Mouse (Mus musculus) right cerebral cortex, postnatal 4 days (tissue): Measurements from ENCODE around the gene Mtus2.
"Not testable (repeated sequence)": the region's sequence is repeated elsewhere in the genome, so short reads cannot be mapped to it uniquely, and the experiment has no call there.

Experiments
- DNase-seq: peaks from one replicate; pipeline ENCODE4 v3.0.0-alpha.2; 2022

Gene Mtus2

GRCm38 (mm10) chr5:148131458-148132131 is 174.5 kb downstream of the Mtus2 start:
- DNase-seq = peak; percentile 37

GRCm38 (mm10) chr5:148133448-148134060 is 176.4 kb downstream of the Mtus2 start:
- no peak for DNase-seq

- no peak for DNase-seq
Measured at GRCm38 (mm10) chr5:148141662-148142061, 184.5 kb downstream of the Mtus2 start.

- no peak for DNase-seq
Measured at GRCm38 (mm10) chr5:148146200-148146823, 189.2 kb downstream of the Mtus2 start.

- DNase-seq = no peak
Measured at GRCm38 (mm10) chr5:148151894-148152599, 194.9 kb downstream of the Mtus2 start.

- no peak for DNase-seq
Measured at GRCm38 (mm10) chr5:148152600-148153402, 195.7 kb downstream of the Mtus2 start.

GRCm38 (mm10) chr5:148153403-148153713 is 196.2 kb downstream of the Mtus2 start:
- no peak for DNase-seq

- DNase-seq = no peak
Measured at GRCm38 (mm10) chr5:148154727-148155126, 197.6 kb downstream of the Mtus2 start.

- no peak for DNase-seq
Measured at GRCm38 (mm10) chr5:148159328-148159727, 202.2 kb downstream of the Mtus2 start.

- DNase-seq = no peak
Measured at GRCm38 (mm10) chr5:148160529-148161154, 203.5 kb downstream of the Mtus2 start.

GRCm38 (mm10) chr5:148165111-148165510 is 208.0 kb downstream of the Mtus2 start:
- DNase-seq = no peak

- DNase-seq = no peak
Measured at GRCm38 (mm10) chr5:148175091-148175490, 218.0 kb downstream of the Mtus2 start.

GRCm38 (mm10) chr5:148175742-148176426 is 218.8 kb downstream of the Mtus2 start:
- no peak for DNase-seq

GRCm38 (mm10) chr5:148176539-148176938 is 219.4 kb downstream of the Mtus2 start:
- DNase-seq = not testable (repeated sequence)

GRCm38 (mm10) chr5:148179231-148179630 is 222.1 kb downstream of the Mtus2 start:
- DNase-seq = no peak

GRCm38 (mm10) chr5:148180590-148181307 is 223.6 kb downstream of the Mtus2 start:
- DNase-seq = peak; percentile 16

- no peak for DNase-seq
Measured at GRCm38 (mm10) chr5:148181308-148181630, 224.1 kb downstream of the Mtus2 start.

- no peak for DNase-seq
Measured at GRCm38 (mm10) chr5:148181901-148182300, 224.8 kb downstream of the Mtus2 start.

GRCm38 (mm10) chr5:148185898-148186297 is 228.8 kb downstream of the Mtus2 start:
- no peak for DNase-seq

GRCm38 (mm10) chr5:148191416-148191815 is 234.3 kb downstream of the Mtus2 start:
- no peak for DNase-seq

GRCm38 (mm10) chr5:148211831-148212230 is 254.7 kb downstream of the Mtus2 start:
- no peak for DNase-seq
